Mouse (Mus musculus): ENCODE results near the gene Dnajc4.

Dnajc4 gene

DNA sequence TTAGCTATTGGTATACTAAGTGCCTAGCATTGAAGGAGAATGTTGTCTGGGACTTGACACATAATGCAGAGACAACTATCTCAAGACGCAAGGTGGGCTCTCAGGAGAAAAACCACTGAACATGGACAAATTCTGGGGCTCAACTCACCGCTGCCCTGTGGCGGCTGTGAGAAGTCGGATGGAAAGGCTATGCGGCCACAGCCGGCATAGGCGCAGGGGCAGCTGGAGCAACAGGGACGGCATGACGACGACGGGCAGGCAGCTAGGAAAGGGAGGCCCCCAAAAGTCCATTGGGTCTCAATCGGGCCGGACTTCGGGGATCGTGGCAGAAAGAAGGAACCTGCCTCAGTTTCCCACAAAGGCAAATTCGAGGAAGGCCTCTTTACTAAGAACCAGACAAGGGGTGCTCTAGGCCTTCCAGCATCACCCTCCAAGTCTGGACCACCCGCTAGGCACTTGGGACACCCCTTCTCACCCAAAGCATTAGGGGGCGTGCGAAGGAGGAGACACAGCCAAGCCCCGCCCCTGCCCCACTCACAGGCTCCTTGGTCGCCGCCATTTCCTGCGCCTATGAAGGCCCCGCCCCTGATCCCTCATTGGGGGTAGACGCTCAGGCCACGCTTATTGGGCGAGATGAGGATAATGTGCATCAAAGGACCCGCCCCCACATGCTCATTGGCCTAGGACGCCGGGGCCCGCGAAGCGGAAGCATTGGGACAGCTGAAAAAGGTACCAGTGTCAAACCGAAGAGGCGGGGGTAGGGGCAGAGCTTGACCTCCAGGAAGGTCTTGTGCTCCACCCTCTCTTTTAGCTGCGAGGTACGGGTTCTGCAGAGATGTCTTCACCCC lies at the start of gene Dnajc4:
Gene Dnajc4, minus strand, starts transcription at position 562 of the 848 bp plus-strand sequence.
- peak; percentile 98 for DNase-seq (ENCODE audit: low read depth)

DNA sequence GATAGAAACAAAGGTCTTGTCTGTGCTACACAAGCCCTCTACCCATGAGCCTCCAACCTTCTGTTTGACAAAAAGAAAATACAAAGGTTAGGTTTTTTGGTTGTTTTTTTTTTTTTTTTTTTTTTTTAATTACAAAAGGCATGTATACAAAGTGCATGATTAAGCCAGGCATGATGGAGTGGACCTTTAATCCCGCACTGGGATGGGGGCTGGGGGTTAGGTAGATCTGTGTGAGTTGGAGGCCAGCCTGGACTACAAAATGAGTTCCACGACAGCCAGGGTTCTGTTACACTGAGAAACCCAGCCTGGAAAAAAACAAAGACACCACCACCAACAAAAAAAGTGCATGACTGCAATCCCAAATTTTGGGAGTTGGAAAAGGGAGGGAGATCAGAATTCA lies 48.8 kb upstream of the Dnajc4 start:
- no peak for DNase-seq (ENCODE audit: low read depth)

DNA sequence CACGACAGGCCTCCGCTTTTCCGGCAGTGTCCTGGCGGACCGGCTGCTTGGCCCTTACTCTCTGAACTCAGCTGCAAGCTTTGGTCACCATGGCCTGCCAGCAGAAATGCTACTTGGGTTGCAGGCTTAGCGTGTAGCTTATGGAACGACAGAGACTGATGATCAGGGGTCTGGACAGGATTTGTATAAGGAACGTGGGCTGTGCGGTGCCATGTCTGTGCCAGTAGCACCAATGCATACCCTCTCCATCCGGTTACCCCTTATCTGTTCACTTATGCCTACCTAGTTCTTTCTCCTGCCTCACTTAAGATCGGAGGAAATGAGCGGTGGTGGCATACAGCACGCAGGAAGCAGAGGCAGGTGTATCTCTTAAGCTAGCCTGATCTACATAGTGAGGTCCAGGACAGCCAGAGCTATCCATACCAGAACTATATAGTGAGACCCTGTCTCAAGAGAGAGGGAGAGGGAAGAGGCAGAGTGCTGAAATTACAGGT lies 48.3 kb upstream of the Dnajc4 start:
- no peak for DNase-seq (ENCODE audit: low read depth)

DNA sequence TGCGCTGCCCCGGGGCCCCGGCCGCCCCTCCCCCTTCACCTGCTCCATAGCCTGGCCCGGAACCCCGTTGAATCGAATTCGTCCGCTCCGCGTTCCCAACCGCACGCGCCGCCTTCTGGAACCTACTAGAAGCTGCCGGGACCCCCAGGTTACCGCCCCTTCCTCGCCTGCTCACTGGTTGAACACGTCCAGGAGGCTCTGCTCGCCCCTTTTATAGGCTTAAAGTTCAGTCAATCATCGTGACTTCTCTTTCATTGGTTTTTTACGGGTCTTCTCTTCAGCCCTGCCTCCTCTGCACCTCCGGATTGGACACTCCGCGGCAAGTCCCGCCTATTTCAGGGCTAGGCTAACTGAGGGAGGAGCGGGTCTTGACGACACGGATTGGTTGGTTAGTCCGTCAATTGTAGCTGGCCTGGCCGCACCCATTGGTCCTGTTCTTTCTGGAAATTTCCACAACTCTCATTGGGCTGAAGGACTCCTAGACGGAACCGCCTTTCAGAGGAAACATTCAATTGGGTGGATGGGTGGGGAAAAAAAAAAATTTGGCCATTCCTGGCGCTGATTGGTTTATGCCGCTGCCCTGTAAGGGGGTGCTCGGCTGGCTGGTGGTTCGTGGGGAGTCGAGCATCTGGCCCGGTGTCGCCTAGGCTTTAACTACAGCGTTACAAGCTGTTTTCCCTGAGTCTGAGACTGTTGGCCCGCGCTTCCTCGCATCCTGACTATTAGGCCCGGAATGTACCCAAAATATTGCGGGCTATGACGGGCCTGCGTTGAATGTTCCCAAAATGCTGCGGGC lies 47.7 kb upstream of the Dnajc4 start, which contains the start of gene Stip1:
Gene Stip1, minus strand, starts transcription at position 127 of the 796 bp plus-strand sequence.
- DNase-seq (ENCODE audit: low read depth): peak; percentile 100

DNA sequence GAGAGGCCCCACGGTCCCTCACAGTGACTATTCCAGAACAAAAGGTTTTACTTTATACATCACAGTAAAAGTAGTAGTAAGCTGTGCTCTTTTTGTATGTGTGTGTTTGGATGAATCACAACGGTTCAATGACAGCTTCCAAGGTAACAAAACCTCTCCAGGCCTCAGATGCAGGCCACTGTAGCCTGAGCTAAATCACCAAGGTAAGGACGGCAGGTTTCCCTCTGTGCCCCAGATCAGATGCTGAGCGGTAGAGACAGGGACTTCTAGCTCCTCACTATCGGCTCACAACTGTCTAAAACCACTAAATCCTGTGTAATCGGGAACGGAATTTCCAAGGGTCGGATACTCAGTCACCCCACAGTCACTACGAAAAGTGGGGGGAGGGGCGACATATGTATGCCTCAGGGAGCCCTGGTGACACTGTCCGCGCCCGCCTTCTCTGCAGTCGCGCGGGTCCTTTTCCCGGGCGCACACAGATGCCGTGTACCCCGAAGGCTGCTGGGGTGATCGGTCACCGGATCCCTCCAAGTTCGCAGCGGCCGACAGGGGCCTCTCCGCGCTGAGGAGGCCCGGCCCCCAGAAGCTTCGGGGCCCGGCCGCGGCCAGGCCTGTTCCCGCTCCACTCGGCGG lies 46.8 kb upstream of the Dnajc4 start:
- DNase-seq (ENCODE audit: low read depth): peak; percentile 54

DNA sequence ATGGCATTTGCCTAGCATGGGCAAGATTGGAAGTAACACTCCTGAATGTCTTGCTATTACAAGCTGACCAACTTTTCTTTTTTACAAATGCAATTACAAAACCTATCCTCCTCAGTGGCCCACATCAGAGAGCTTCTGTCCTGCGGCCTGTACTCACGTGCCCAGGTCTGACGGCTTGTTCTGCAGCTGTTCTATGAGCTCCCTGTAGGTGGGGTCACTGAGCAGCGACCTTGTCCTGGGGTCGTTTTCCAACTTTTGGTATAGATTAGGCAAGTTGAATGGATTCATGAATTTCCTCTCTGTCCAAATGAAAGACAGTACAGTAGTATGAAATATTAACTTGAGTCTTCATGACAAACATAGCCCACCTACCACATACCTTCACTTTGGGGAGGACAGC lies 41.6 kb upstream of the Dnajc4 start:
- no peak for DNase-seq (ENCODE audit: low read depth)

DNA sequence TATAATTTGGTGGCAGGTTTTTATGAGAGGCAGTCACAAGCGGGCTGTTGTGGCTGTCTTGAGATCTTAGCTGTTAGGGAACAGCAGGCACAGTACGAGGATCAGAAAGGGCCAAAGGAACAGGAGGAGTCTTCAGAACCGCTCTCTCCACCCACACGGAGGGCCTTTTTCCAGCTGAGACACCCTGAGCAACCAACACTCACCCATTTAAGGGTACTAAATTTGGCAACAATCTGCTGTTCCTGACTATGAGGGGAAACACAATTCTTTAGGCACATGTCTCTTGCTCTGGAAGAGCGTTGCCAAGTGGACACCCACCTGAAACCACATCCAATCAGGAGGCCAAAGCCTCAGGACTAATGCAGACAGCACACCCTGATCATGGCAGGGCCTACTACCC lies 37.2 kb upstream of the Dnajc4 start:
- DNase-seq (ENCODE audit: low read depth): no peak

DNA sequence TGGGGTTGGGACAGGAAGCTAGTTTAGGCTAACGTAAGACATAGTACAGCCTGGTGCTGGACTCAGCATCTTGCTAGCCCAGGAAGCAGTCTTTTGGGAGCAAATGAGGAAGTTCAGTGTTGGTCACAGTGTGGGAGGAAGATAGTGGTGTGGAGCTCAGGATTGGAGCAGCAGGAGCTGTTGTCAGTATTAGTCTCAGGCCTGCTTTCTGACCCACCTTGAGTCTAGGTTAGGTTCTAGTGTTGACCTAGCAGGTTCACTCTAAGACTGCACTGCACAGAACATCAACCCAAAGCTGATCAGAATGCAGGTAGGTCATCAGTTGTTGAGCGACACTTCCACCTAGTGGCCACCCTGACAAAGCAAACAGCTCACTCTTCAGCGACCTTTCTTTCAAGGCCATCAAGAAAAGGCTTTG lies 27.9 kb upstream of the Dnajc4 start:
- DNase-seq (ENCODE audit: low read depth): peak; percentile 73

DNA sequence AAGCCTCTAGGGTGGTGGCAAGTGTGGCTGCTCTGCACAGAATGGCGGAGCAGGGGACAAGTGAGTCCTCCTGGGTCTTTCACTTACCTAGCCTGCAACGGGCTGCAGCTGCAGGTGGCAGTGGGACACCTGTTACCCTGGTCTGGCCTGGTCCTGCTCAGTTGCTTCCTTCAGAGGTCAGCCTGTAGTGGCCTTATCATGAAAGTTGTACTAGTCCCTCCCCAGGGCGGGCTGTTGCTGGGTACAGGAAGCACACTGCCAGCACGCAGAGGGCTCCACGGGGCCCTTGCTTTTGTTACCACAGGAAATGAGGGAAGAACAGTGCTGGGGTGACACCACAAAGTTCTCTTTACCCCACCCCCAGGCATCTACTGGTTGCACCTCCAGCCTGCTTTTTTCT lies 26.8 kb upstream of the Dnajc4 start, which contains the start of gene Fermt3:
Gene Fermt3, minus strand, starts transcription at position 279 of the 400 bp plus-strand sequence.
- DNase-seq (ENCODE audit: low read depth): no peak

DNA sequence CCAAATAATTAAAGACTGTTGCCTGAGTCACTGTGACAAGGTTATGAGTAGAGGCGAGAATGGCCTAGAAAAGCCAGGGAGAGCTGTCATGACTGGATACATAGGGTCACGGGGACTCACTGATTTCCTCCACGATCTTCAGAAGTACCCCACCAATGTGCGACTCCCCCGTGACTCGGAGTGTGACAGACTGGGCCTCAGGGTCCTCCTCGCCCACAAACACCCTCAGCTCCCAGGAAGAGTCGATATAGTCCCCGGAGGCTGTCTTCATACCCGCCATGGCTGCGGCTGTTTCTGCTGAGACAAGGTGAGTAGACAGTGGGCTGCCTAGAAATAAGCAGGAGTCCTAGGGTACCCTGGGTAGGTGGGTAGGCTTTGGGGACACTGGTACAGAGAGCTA lies 26.2 kb upstream of the Dnajc4 start:
- DNase-seq (ENCODE audit: low read depth): no peak

DNA sequence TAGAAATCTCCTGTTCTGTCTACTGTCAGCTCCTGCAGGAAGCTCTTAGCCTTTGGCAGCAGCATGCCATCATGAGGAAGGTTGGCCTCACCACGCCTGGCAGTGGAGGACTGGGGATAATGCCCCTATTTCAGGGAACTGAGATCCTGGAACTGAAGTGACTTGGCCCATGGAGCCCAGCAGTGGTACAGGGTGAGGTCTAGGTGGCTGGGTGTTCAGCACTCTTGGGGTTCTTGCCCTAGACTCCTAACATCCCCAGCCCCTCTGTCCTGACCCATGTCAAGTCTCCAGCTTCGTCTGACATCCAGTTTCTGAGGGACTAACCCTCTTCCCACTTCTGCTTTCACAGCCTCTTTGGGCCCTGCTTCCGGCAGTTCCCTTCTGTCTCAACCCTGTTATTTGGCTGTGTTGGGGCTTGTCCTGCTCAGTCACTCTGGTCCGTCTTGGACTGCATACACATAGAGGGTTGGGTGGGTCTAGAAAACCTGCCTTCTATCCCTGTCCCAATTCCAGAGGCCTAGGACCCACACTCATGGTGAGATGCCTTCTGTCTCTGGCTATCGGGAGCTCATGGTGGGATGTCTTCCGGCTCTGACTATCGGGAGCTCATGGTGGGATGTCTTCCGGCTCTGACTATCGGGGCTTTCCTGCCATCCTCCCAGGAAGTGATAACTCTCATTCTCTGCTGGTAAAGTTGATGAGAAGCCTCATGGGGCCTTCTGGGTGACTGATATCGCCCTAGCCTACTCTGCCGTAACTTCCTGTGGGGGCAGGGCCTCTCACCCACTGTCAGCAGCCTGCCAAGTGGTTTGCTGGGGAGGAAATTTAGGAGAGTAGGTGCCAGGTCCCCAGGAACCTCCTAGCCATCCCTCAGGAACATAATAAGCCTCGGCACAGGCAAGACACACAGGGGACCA lies 25.4 kb upstream of the Dnajc4 start:
- no peak for DNase-seq (ENCODE audit: low read depth)

DNA sequence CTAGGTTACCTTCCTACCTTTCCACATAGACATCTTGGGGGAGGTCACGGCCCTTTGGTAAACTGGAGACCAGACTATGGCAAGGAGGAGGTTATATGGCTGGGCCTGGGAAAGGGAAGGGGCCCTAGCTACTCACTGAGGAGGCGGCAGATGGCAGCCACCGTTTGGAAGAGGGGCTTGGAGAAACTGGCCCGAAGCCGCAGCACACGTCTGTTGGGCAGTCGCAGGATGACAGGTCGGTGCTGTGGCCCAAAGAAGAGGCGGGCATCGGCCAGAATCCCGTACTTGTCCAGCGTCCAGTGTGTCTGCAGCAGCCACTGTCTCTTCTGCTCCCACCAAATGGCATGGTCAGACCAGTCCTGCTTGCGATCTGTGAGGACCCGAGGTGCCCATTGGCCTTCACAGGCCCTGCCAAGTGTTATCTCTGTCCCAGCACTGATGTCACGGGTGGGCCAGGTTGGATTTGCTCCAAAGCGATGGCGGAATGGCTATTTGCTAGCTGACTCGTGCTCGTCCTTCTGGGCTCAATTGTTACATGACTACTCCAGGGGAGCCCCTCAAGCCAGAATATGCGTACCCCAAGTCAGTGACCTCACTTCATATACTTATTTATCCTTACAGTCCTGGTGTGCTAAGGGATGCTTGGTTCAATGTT lies 22.2 kb upstream of the Dnajc4 start:
- DNase-seq (ENCODE audit: low read depth): no peak

DNA sequence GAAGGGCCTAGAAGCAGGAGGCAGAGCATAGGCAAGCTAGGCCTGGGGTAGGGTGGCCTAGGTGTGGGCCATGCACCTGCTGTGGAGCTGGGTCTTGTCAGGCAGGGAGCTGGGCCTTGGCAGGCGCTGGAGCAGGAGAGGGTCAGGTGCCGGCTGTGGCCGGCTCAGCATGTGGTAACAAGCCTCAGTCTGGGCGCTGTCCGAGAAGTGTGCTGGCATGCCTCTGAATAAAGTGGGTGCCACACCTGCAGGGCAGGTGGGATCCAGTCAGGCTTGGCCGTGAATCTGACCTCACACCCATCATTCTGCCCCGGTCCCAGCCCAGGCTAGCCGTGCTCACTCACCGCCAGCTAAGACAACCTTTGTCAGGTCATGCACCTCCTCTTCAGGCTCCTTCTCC lies 21.6 kb upstream of the Dnajc4 start:
- DNase-seq (ENCODE audit: low read depth): no peak

DNA sequence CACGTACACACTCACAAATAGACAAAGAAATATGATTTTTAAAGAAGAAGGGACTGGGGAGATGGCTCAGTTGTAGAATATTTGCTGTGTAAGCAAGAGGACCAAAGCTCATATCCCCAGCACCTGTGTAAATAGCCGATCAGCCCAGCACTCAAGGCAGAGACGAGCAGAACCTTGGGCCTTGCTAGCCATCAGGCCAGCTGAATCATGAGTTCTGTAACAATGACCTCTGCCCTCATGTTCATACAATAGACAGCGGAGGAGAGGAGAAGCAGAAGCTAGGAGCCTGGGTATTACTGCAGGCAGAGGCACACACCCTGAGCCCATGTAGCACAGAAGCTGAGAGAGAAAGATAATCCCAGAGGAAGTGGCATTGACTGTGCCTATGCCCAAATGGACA lies 20.1 kb upstream of the Dnajc4 start:
- DNase-seq (ENCODE audit: low read depth): no peak

DNA sequence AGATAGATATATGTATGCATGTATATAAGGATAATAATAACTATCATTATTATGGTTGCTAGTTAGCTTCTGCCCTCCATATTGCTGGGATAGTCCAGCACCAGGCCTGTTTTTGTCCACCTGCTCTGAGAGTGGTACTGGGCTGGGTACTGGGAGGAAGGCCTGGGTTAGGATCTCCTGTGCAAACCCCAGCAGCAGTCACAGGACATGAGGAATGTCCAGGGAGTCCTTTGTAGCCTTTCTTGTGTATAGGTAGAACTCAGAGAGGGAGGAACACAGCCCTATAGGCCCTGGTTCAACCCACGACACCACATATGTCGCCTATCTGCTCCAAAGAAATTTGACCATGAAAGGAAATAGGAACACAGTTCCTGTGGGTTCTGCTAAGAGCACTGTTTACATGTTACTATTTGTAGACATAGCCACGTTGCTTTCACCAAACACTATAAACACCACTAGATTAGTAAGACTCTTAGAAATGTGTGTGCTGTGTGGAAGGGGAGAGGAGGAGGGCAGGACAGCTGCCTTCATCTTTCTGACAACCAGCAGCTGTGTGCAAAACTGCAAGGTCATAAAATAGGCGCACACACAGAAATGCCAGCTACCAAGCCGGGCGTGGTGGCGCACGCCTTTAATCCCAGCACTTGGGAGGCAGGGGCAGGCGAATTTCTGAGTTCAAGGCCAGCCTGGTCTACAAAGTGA lies 14.7 kb upstream of the Dnajc4 start:
- DNase-seq (ENCODE audit: low read depth): no peak

DNA sequence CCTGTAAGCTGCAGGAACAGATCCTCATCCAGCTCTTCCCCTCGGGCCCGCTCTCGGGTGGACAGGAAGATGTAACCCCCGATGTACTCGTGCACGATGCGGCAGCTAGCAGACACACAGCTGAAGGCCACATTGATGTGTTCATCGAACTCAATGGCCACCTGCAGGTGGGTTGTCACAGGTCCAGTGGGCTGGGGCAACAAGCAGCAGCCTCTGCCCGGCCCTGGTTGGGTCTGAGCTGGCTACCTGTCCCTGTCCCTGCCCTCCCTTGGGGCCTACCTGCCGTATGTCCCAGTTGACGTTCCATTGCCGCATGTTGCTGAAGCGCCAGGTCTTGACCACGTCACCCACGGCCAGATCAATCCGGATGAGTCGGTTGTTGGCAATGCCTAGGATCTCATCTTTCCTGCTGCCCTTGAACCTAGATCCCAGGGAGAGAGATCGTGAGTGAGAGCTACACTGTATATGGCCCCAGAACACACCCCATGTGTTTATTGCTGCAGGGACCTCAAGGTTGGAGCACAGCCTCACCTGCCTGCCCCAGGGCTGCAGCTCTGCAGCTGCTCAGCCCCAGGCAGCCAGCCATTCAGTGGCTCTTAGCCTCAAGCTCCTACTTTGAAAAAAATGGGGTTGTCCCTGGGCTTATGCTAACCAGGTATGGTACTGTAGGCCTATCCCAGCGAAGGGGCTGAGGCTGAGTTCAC lies 7.1 kb upstream of the Dnajc4 start:
- no peak for DNase-seq (ENCODE audit: low read depth)

DNA sequence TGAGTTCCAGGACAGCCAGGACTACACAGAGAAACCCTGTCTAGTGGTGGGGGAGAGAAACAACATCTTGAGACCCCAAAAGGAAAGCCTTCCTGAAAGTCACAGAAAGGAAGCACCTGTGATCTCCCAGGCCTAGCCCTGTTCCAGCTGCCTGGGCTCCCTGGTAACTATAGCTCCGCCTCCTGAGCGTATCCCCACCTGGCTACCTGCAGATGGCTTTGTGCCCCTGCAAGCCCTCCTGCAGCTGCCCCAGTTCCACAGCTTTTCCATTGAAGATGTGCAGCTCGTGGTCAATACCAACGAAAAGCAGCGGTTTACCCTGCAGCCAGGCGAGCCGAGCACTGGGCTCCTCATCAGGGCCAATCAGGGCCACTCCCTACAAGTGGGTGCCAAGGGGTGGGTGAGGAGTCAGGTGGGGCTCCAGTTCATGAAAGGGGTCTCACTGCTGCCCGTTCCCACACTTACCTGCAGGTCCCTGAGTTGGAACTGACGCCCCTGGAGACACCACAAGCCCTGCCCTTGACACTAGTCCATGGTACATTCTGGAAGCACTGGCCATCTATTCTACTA lies 5.4 kb upstream of the Dnajc4 start:
- DNase-seq (ENCODE audit: low read depth): no peak

DNA sequence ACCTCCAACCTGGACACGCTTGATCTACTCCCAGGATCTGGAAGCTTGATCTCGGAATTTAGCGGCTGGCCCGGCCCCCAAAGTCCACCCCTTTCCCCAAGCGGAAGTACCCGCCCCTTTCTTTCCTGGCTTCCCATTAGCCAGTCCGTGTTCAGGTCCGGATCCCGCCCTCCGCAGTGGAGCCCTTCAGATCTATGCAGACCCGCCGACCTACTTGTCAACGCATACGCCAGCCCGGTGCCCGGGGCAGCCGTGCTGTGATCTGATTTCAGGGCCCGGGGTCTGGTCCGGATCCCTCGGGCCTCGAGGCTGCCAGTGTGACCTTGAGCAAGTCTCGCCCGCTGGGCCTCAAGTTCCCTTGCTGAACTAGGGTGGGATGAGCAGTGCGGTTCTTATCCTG lies 3.6 kb upstream of the Dnajc4 start, which contains the start of the genes Nudt22 and Trpt1:
Gene Nudt22, minus strand, starts transcription at position 112 of the 400 bp plus-strand sequence.
Gene Trpt1, plus strand, starts transcription at position 126 of the 400 bp plus-strand sequence.
- peak; percentile 92 for DNase-seq (ENCODE audit: low read depth)
